Mouse (Mus musculus): Measurements from ENCODE around the gene Apoc4.

Gene Apoc4

GRCm38 (mm10) chr7:19681202-19681694, at the start of gene Apoc4, which contains the start of gene Gm44805:
Gene Apoc4 (minus strand): TSS chr7:19681479.
Gene Gm44805 (minus strand): TSS chr7:19681423.
- no peak for DNase-seq

DNA sequence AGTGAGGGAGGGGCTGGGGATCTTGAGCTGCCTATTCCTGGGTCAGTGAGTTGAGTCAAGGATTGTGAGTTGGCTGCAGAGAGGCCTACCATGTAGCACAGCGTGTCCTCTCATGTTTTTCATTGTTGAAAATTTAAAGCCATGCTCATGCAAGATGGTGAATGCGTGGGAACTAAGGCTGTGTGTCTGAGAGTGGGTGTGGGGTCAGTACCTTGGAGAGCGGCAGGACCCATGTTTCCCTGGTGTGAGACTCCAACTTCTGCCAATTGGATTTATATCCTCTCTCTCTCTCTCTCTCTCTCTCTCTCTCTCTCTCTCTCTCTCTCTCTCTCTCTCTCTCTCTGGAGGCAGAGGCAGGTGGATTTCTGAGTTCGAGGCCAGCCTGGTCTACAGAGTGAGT, 45.3 kb upstream of the Apoc4 start:
- no peak for DNase-seq

DNA sequence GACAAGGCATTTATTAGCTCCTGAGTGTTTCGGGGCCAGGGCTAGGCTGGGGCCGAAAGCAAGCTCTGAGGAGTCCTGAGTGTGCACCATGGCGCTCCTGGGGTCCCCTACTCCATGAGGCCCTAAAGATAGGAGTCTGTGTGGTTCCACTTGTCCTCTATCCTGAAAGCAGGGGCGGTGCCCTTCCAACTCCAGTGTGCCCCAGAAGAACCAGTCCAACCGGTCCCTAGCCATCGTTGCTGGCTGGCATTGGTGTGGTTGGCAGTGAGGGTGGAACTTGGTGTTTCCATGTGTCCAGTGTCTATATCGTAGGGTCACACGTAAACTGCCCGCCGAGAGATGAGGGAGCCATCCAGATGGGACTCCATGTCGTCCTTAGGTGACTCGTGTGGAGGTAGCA, 42.9 kb upstream of the Apoc4 start:
- DNase-seq = no peak

DNA sequence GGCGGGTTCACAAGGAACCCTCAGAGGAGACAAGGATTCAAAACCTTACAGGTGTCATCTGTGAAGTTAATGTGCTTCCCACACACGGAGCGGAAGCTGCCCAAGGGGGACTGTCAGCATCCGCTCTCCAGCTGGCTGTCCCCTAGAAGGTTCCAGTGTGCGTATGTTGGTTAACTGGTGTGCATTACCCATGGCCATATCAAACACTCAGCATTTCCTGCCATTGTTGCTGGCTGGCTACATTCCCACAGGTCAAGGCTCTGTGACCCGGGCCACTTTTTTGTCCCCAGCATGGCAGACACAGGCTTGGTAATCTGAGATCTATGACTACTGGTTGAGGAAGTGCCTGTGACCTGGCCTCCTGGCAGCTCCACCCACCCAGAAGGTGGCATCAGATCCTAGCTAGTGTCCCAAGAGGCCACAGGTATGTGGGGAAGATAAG, 41.5 kb upstream of the Apoc4 start:
- DNase-seq = no peak

GRCm38 (mm10) chr7:19719200-19719599, 37.9 kb upstream of the Apoc4 start:
- DNase-seq = no peak

- no peak for DNase-seq
These were observed 37.1 kb upstream of the Apoc4 start for GRCm38 (mm10) chr7:19718297-19718952.

DNA sequence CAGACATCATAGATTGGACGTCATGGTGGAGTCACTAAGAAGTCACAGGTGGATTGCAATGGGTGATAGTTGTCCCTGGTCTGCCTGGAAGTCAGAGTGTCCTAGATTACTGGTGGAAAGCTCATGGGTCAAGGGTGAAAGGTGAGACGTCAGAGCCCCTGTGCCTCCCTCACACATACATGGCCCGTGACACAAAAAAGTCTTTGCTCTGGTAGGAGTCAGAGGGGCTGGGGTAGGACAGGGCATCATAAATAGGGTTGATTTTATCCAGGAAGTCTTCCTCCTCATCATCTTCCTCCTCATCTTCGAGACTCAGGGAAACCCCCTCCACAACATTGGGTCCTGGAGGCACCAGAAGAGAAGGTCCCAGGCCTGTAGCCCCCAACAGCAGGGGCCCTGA, 36.1 kb upstream of the Apoc4 start:
- DNase-seq = no peak

GRCm38 (mm10) chr7:19716822-19717221, 35.5 kb upstream of the Apoc4 start:
- no peak for DNase-seq

GRCm38 (mm10) chr7:19716055-19716682, 34.9 kb upstream of the Apoc4 start:
- DNase-seq = no peak

GRCm38 (mm10) chr7:19715239-19716054, 34.2 kb upstream of the Apoc4 start, which contains the start of gene Tomm40:
Gene Tomm40 (minus strand): TSS chr7:19715438.
- peak; percentile 100 for DNase-seq

DNA sequence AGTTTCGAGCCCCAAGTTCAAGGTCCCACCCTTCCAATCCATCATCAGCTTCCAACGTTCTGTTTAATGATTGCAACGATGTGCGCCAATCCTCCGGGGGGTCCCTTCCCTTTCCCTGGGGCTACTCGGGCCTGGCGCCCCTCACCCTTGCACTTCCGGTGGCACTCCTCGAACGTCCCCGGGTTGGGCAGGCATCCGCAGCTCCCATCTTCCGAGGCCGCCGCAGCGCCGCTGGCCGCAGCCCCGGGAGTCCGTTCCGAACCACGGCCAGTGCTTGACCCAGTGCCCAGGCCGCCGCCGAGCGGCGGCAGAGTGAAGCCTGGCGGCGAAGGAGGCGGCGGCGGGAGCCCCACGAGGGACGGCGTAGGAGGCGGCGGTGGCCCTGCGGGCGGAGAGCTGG, 33.6 kb upstream of the Apoc4 start:
- no peak for DNase-seq

- DNase-seq = no peak
These were observed 32.3 kb upstream of the Apoc4 start for GRCm38 (mm10) chr7:19713598-19713997.

DNA sequence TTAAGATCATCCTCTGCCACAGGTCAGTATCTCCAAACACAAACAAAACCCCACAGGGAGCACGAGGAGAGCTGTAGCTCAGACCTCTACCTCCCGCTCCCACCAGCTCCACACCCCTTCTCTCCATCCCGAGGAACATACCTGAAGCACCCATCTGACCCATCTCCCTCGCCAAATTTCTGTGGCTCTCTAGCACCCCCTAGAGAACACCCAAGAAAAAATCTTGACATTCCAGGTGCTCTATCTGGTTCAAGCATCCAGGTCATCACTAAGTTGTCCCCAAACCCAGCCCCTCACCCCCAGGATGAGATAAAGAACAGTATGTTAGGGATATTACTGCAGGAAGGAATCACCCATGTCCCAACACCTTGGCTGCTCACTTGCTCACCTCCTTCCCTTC, 31.9 kb upstream of the Apoc4 start:
- no peak for DNase-seq

DNA sequence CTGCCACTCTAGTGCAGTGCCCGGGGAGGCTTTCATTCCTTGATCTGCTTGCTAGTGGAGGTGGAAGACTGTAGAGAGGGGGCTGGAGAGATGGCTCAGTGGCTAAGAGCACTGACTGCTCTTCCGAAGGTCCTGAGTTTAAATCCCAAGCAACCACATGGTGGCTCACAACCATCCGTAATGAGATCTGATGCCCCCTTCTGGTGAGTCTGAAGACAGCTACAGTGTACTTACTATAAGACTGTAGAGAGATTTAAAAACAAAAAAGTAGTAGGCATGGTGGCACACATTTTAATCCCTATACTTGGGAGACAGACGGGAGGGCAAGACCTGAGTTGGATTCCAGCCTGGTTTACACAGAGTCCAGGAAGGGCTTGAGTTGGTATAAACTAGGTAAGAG, 31.1 kb upstream of the Apoc4 start:
- DNase-seq = no peak

DNA sequence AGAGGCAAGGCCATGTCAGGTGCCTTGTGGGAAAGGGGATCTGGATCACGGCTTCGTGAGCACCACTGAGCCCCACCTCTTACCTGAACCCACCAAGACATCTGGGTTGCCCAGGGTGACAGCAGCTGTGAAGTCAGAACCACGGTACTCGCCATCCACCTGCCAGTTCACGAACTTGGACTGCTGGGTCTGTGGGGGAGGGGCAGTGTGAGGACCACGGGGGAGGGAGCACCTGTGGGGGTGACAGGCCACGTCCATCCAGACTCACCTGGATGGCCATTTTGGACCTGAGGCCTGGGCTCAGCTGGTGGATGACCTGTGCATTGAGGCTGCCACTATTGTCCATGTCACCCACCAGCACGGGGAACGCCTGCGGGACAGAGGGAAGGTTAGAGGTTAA, 29.4 kb upstream of the Apoc4 start:
- DNase-seq = no peak

DNA sequence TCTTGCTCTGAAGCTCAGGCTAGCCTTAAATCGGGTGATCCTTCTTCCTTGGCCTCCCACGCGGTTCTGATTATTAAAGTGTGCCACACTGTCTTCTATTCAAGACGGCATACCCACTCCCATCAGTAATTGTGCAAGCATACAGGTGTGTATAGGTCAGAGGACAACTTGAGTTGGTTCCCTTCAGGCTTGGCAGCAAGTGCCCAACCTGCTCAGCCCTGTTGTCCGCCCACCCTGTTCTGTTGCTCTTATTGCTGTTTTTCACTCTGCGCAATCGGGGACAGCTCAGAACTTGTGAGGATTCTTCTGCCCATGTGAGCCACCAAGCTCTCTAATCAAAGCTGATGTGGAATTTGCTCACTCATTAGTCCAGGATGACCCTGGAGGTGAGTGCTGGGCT, 24.0 kb upstream of the Apoc4 start:
- DNase-seq = no peak

DNA sequence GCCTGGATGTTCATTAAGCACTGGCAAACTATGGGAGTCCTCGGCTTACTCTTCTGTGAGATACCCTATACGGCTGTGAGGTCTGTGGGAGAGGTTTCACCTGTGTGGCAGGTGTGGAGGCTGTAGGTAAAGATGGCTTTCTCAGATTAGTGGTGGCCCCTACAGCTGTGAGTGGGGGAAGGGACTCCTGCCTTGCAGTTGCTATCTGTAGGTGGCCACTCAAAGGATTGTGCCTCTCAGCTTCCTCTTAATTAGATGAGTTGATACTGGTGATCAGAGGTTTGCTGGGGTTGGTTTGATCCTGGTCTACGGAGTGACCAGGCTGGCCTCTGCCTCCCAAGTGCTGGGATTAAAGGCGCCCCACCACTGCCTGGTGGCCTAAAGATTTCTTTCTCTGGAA, 23.2 kb upstream of the Apoc4 start:
- DNase-seq = no peak

DNA sequence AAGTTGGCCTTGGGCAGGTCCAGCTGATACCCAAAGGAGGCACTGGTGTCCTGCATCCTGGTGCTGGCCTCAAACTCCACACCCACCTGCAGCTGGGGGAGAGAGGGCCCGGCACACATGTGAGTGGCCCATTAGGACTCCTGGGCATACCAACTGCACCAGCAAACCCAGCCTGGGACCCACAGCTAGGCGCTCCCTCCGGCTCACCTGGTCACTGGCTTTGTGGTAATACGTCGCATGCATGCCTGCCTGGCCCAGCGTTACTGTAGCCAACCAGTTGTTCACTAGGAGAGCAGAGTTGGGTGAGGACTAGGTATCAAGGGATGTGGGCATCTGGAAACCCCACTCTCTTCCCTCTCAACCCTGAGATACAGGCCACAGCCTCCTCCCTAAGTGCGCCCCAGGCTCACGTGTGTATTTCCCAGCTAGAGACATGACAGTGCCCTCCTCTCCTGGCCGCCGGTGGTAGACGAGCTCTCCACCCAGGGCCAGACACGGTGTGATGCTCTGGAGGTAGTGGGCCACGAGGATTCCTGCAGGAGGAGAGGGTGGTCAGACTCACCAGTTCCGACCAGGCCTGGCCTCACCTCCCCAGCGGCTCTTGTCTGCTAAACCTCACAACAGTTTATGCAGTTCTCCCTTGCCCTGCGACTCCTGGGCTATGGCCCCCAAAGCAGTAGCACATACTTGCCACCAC, 21.7 kb upstream of the Apoc4 start:
- DNase-seq = no peak

DNA sequence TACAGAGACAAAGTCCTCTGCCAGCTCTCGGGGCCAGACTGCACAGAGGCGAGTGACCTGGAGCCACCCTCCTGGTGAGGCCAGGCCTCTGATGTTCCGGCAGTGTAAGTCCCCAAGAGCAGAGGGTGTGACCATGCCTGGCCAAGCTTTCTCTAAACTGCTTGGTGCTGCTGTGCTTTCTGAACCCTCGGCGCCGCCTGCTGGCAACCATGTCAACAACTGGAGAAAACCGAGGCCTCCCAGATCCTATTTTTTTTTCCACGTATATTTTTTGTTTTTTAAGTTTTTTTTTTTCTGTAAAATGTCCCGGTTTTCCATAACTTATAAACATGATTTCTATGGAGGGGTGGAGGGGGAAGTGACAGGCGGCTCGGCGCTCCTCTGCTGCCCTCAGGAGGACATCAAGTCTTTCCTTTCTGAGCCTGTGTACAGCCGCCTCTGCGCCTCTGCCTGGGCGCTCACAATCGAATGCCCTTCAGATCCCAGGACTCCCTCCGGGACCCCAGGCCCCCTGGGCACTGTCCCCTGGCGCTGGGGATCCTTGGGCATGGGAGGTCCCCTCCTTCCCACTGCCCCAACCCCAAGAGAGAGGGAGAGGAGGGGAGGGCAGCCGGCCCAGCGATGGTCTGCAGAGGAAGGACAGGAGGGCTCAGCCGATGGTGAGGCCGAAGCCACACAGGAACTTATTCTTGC, 19.9 kb upstream of the Apoc4 start:
- DNase-seq = peak; percentile 59

DNA sequence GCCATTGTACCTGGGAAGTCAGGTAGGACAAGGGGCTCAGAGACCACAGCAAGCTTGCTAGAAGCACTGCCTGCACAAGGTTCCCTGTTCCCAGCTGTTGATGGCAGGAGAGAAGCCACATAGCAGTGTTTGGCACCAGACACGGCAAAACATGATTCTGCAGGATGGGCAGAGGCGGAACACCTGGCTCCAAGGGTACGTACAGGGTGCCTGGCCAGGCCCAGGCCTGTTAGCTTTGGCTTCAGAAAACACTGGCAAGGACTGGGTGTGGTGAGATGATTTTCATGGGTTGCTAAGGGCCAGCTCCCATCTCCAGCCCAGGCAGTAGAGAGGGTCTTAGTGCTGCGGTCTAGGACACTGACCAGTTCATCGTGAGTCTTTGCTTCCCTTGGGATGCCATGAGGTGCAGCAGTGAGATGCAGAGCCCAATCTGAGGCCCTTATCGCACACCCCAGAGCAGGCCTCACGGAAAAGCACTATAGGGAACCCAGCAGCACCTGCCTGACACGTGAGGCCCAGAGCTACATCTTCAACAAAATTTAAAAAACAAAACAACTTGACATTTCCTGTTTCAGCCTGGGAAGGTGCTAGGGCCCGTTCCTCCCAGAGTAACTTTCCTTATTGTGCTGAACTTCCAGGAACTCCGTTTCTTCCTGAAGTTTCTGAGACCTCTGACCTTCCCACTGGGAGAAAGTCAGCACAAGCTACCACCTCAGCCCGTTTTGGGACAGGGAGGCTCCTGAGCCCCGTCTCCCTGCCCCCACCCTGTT, 19.2 kb upstream of the Apoc4 start:
- DNase-seq = no peak

DNA sequence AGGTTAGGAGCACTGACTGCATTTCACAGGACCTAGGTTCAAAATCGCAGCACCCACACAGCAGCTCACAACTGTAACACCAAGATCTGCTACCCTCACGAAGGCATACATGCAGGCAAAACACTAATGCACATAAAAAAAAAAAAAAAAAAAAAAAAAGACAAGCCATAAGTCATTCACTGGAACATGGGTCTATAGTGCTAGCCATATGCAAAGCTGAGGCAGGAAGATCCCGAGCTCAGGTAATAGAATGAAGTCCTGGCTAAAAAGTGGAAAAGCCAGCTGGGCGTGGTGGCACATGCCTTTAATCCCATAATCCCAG, 18.5 kb upstream of the Apoc4 start:
- no peak for DNase-seq
